Mouse (Mus musculus): ENCODE data around the gene Prelid3b. TPM values are rescaled to one million over a fixed set of nuclear protein-coding genes. Genes with fewer than 3 reads are reported as not detected.

The Prelid3b gene
- polyA plus RNA-seq, 1 experiment from 2014 or later, result 114 TPM

DNA sequence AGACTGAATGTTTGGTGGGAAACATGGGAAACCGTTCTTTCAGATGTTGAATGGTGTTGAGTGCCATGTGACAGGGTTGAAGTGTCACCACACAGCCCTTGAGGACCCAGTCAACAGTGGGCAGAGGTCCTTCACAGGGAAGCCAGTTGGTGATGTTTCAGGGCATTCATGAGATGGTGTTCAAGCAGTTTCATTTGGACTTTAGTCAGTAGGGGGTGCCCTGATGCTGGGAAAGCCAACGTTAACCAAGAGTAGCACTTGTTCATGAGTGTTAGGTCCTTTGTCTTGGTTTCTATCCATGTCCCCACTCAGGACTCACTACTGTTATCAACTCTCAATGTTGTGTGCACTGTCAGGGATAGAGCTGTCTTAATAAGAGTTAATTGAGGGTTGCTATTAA lies 20.0 kb upstream of the Prelid3b start:
- Histone ChIP-seq H3K4me1 (no peaks in the 10 kb centered on the region), H3K36me3 (no peaks in the 10 kb centered on the region), H3K4me2 (no peak overlapping the region), H3K27ac (no peak overlapping the region), H3K9me3 (no peaks in the 10 kb centered on the region), H3K4me3 (replicated peaks) (no peak overlapping the region), H3K27me3 (replicated peaks) (no peaks in the 10 kb centered on the region), H3K9ac (no peak overlapping the region)
- 65% methylated on average over 2 of the region's 2 CpGs for WGBS
- ATAC-seq (ENCODE audit: insufficient read depth, low FRiP score, low read depth), result no peak

DNA sequence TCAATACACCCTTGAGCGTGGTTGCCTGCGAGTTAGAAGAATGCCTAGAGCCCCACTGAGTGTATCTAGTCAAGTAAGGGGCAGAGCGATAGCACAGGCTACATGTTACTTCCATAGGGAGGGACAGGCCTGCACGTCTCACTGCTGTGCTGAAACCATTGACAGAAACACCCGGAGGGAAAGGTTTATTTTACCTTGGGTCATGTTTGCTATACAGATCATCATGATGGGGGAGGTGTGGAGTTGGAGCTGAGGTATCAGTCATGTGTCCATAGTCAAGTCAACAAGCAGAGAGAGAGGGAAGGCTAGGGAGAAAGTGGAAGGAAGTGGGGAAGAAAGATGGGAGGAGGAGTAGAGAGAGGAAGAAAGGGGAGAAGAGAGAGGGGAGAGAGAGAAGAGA lies 14.1 kb upstream of the Prelid3b start:
- H3K27me3 ChIP-seq (replicated peaks), result no peaks in the 10 kb centered on the region
- 64% methylated on average over 5 of the region's 5 CpGs for WGBS
- H3K27ac ChIP-seq, result no peak overlapping the region
- ATAC-seq (ENCODE audit: insufficient read depth, low FRiP score, low read depth), result no peak
- no peaks in the 10 kb centered on the region for H3K9me3 ChIP-seq
- H3K4me1 ChIP-seq, result no peaks in the 10 kb centered on the region
- no peak overlapping the region for H3K4me3 ChIP-seq (replicated peaks)
- H3K36me3 ChIP-seq, result no peaks in the 10 kb centered on the region
- H3K4me2 ChIP-seq, result no peak overlapping the region
- H3K9ac ChIP-seq, result no peak overlapping the region

DNA sequence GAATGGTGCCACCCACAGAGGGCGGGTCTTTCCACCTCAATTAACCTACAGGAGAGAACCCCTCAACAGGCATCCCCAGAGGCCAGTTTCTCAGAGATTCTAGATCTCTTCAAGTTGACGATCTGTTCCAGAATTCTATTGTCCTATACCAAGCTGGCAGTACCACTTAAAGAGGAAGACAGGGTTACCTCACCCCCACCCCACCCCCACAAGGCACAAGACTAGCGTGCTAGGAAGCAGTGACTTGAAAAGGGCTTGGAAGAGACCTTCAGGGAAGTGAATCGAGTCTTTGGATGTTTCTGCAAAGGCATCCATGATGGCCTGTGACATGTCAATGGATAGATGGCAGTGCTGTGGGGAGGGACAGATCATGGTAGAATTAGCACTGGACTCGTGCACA lies 5.9 kb upstream of the Prelid3b start:
- WGBS, result 73% methylated on average over 5 of the region's 5 CpGs
- peak overlapping the region; percentile 77; the same call in 1 of the 2 replicates for H3K27ac ChIP-seq

DNA sequence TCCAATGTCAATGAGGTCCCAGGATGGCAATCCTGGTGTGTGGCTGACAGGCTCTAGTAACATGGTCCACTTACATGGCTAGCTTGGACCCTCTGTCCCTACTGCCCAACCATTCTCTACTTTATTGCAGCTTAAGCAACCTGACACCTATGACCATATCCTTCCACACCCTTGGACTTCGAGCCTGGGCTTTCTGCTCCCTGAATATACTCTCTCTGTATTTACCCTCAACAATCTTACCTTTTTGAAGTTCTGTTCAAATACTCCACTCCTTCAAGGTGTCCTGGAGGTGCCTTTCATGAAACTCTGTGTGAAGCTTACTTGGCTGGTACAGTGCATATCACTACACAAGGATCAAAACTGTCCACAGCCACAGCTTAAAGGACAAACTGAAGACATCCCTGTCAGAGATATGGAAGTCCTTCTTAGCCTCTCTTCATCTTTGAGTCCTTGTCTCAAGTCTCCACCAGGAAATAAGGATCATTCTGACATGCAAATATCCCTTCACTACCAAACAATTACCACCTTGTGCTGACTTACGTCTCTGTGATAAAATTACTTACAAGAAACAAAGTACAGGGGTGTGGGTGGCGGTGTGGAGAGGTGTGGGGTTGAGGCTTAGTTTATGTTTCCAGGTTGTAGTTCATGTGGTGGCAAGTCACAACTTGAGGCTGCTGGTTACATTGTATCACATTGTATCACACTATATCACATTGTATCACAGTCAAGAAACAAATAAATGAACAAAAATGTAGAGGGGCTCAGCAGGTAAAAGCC lies 4.8 kb upstream of the Prelid3b start:
- no peak overlapping the region for H3K4me3 ChIP-seq (replicated peaks)
- 62% methylated on average over 3 of the region's 3 CpGs for WGBS
- H3K4me2 ChIP-seq, result no peak overlapping the region
- ATAC-seq (ENCODE audit: insufficient read depth, low FRiP score, low read depth), result peak; percentile 44
- H3K9ac ChIP-seq, result no peak overlapping the region
- H3K27me3 ChIP-seq (replicated peaks), result no peaks in the 10 kb centered on the region
- peak overlapping the region; percentile 77 for H3K27ac ChIP-seq
- H3K4me1 ChIP-seq, result peaks cover 4% of the 10 kb centered on the region; the same call in 1 of the 2 replicates
- no peaks in the 10 kb centered on the region for H3K9me3 ChIP-seq
- H3K36me3 ChIP-seq, result no peaks in the 10 kb centered on the region

More for the DNA sequence above, 5.9 kb upstream of the Prelid3b start:
- Histone ChIP-seq H3K9me3 (no peaks in the 10 kb centered on the region), H3K4me2 (no peak overlapping the region), H3K4me1 (no peaks in the 10 kb centered on the region), H3K4me3 (replicated peaks) (no peak overlapping the region), H3K9ac (no peak overlapping the region), H3K27me3 (replicated peaks) (no peaks in the 10 kb centered on the region), H3K36me3 (no peaks in the 10 kb centered on the region)
- no peak for ATAC-seq (ENCODE audit: insufficient read depth, low FRiP score, low read depth)

DNA sequence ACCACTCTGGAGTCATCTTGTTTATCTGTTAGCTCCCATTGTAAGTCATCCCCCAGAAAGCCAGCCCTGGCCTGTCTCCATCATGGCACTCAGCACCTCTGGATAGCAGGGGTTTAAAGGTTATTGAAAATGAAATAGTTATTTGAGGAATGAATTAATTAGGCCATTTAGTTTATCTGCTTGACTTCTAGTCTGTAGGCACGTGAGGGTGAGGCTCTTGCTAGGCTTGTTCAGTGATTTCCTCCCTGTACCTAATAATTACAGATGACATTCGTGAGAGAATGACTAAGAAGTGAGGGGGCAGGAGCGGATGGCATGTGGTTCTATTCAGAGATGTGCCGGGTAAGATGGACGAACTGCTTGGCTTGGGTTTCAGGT lies 658 bp upstream of the Prelid3b start:
- 63% methylated on average over 5 of the region's 5 CpGs for WGBS
- Histone ChIP-seq H3K9ac (peak overlapping the region; percentile 17; the same call in 1 of the 2 replicates), H3K4me3 (replicated peaks) (peak overlapping the region; percentile 80), H3K27ac (peak overlapping the region; percentile 83), H3K4me1 (peaks cover 17% of the 10 kb centered on the region), H3K36me3 (no peaks in the 10 kb centered on the region; the same call in 1 of the 2 replicates), H3K4me2 (peak overlapping the region; percentile 67), H3K27me3 (replicated peaks) (no peaks in the 10 kb centered on the region), H3K9me3 (no peaks in the 10 kb centered on the region)
- ATAC-seq (ENCODE audit: insufficient read depth, low FRiP score, low read depth), result no peak

DNA sequence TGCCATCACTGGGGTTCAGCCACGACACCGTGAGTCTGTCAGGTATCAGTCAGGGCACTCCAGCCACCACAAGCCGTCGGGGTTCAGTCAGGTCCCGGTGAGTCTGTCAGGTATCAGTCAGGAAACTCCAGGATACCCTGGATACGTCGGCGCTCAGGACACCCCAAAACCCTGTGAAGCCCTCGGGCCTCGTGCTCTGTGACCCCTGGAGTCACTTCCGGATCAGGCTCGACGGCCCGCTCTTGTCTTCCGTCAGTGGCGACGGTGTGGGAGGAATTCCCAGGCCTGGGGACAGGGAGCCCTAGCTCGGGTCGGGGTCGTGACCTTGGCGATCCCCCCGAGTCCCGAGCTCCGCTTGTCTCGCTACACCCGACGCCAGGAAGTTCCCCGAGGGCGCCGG lies 474 bp downstream of the Prelid3b start:
- Histone ChIP-seq H3K4me3 (replicated peaks) (peak overlapping the region; percentile 80), H3K9ac (peak overlapping the region; percentile 85), H3K27ac (peak overlapping the region; percentile 79), H3K27me3 (replicated peaks) (no peaks in the 10 kb centered on the region), H3K4me1 (peaks cover 17% of the 10 kb centered on the region), H3K36me3 (peaks cover 3% of the 10 kb centered on the region; the same call in 1 of the 2 replicates), H3K9me3 (no peaks in the 10 kb centered on the region), H3K4me2 (peak overlapping the region; percentile 73)
- peak; percentile 4; the same call in 1 of the 2 replicates for ATAC-seq (ENCODE audit: insufficient read depth, low FRiP score, low read depth)
- WGBS, result 8% methylated on average over 30 of the region's 30 CpGs

DNA sequence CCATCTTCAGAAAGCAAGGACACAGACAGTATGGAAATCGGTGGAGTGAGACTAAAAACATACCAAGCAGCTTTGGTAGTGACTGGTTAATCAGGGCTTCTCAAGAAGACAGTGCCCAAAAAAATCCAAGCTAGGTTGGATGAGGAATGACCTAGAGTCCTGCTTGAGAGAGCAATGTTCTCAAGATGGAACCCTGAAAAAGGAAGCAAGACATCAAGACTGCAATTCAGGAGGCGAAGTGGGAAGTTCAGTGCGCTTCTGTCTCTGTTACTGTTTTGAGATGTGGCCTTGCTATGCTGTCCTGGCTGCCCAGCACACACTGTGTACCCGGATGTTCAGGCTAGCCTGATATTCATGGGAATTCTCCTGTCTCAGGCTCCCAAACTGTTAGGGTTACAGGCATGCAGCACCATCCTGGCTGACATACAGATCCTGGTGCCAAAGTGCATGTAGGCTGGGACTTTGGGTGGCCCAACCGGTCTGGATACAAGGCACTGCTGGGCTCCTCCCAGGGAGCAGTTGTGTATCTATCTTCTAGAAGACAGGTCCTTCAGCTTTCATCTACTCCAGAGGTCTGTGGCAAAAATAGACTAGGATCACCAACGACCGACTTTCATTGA lies 2.0 kb downstream of the Prelid3b start:
- H3K36me3 ChIP-seq, result peaks cover 9% of the 10 kb centered on the region; the same call in 1 of the 2 replicates
- no peak overlapping the region for H3K4me3 ChIP-seq (replicated peaks)
- H3K27ac ChIP-seq, result no peak overlapping the region
- H3K9ac ChIP-seq, result no peak overlapping the region
- 87% methylated on average over 7 of the region's 7 CpGs for WGBS
- no peaks in the 10 kb centered on the region for H3K9me3 ChIP-seq
- no peaks in the 10 kb centered on the region for H3K27me3 ChIP-seq (replicated peaks)
- ATAC-seq (ENCODE audit: insufficient read depth, low FRiP score, low read depth), result no peak
- no peak overlapping the region for H3K4me2 ChIP-seq
- H3K4me1 ChIP-seq, result peaks cover 17% of the 10 kb centered on the region

DNA sequence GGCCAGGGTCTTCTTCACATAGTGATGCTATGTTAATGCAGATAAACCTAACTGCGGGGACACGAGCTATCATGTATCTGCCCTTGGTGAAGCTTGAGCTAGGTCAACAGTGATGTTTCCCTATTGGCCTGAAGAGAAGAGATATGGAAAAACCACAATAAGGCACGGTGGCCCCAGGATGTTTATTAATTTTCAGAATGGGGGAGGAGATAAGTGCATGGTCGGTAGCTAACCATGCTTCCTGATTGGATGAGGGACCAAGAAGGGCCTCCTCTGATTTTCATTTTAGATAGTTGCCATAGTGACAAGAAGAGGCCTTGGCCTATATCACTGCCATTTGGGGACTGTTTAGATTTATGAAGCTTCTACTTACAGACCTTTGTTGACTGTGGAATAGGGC lies 2.5 kb downstream of the Prelid3b start:
- no peaks in the 10 kb centered on the region for H3K27me3 ChIP-seq (replicated peaks)
- no peak overlapping the region for H3K4me3 ChIP-seq (replicated peaks)
- no peak for ATAC-seq (ENCODE audit: insufficient read depth, low FRiP score, low read depth)
- no peaks in the 10 kb centered on the region for H3K9me3 ChIP-seq
- WGBS, result 68% methylated on average over 4 of the region's 4 CpGs
- no peak overlapping the region for H3K27ac ChIP-seq
- peaks cover 12% of the 10 kb centered on the region; the same call in 1 of the 2 replicates for H3K36me3 ChIP-seq
- peaks cover 17% of the 10 kb centered on the region for H3K4me1 ChIP-seq
- H3K4me2 ChIP-seq, result no peak overlapping the region
- H3K9ac ChIP-seq, result no peak overlapping the region

DNA sequence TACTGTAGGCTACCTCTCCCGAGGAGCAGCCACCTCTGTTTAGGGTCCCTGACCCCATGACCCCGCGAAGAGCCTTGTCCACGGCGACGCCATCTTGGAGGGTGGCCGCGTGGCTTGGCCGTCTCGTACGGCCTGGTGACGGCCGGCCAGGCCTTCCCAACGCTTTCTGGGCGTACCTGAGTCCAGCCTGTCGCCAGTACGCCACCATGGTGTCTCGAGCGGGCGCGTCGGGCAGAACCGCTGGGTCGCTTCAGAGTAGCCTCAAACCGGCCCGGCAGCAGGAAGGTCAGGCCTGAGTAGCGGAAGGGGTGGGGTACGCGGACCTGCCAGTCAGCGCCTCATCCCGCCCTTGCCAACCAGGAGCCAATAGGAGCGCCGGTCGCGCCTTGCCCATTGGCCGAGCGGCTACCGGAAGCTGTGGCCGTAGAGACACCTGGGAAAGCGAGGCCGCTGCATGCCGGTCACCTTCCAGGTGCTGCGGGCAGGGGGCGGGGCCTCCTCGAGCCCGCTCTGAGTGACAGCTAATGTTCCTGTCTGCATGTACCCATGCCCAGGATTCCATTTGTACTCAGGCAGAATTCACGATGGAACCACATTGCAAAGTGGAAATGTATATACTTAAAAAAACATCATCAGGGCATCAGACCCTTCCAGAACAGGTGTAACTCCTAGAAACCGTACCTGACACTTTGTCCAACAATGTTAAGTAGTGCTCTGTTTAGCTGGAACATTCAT lies 8.9 kb downstream of the Prelid3b start, which contains the start of gene Atp5e:
Gene Atp5e, minus strand, starts transcription at position 317 of the 735 bp plus-strand sequence.
- peaks cover 35% of the 10 kb centered on the region for H3K36me3 ChIP-seq
- ATAC-seq (ENCODE audit: insufficient read depth, low FRiP score, low read depth), result peak; percentile 100
- H3K9ac ChIP-seq, result peak within 1 kb of the TSS; percentile 79
- peak within 1 kb of the TSS; percentile 67 for H3K27ac ChIP-seq
- WGBS, result 2% methylated on average over 48 of the region's 48 CpGs
- no peaks in the 10 kb centered on the region for H3K9me3 ChIP-seq
- peak within 1 kb of the TSS; percentile 70 for H3K4me3 ChIP-seq (replicated peaks)
- H3K27me3 ChIP-seq (replicated peaks), result no peaks in the 10 kb centered on the region
- peak within 1 kb of the TSS; percentile 97 for H3K4me2 ChIP-seq
- H3K4me1 ChIP-seq, result peaks cover 7% of the 10 kb centered on the region

DNA sequence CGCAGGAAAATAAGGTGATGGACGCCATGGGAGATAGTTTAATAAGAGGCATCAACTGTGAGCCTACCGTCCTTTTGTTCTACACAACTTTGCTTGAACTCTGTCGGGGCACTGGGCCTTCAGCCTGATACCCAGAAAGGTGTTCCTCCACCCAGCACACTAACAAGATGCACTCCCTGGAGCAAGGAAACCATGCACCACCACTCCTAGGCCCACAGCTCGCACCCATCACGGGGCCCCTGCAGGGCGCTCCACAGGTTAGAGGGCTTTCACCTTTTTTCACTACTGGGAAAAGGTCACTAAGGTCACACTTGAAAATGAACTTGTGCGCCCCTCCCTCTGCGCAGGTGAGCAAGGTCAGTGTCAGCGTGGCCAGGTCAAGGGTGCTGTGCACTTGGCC lies 9.5 kb downstream of the Prelid3b start:
- H3K9me3 ChIP-seq, result no peaks in the 10 kb centered on the region
- H3K4me3 ChIP-seq (replicated peaks), result peak overlapping the region; percentile 70
- no peak for ATAC-seq (ENCODE audit: insufficient read depth, low FRiP score, low read depth)
- H3K4me2 ChIP-seq, result peak overlapping the region; percentile 97
- peaks cover 7% of the 10 kb centered on the region for H3K4me1 ChIP-seq
- WGBS, result 36% methylated on average over 10 of the region's 10 CpGs
- H3K9ac ChIP-seq, result peak overlapping the region; percentile 79
- peak overlapping the region; percentile 67 for H3K27ac ChIP-seq
- H3K27me3 ChIP-seq (replicated peaks), result no peaks in the 10 kb centered on the region
- peaks cover 35% of the 10 kb centered on the region for H3K36me3 ChIP-seq

DNA sequence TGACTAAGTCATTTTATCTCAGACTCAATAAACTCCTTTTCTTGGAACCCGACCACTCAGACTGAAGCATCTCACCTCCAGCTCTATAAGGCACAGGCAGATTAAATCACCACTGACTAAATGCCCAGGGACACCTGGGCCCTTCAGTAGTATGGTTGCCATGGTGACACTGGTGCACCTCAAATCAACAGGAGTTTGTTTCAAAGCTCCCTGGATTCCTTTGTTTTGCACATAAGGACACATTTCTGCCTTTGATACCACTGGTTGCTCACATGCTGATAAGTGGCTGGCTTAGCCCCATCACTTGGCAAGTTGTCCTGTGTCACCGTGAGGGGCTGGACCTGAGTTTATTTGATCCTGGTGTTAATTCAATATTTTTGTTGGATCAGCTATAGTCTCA lies 13.5 kb downstream of the Prelid3b start:
- H3K36me3 ChIP-seq, result peaks cover 23% of the 10 kb centered on the region
- H3K9ac ChIP-seq, result no peak overlapping the region
- H3K9me3 ChIP-seq, result no peaks in the 10 kb centered on the region
- no peaks in the 10 kb centered on the region for H3K27me3 ChIP-seq (replicated peaks)
- no peak overlapping the region for H3K4me2 ChIP-seq
- no peak overlapping the region for H3K27ac ChIP-seq
- H3K4me3 ChIP-seq (replicated peaks), result no peak overlapping the region
- 62% methylated on average over 2 of the region's 2 CpGs for WGBS
- peaks cover 7% of the 10 kb centered on the region for H3K4me1 ChIP-seq
- ATAC-seq (ENCODE audit: insufficient read depth, low FRiP score, low read depth), result no peak

DNA sequence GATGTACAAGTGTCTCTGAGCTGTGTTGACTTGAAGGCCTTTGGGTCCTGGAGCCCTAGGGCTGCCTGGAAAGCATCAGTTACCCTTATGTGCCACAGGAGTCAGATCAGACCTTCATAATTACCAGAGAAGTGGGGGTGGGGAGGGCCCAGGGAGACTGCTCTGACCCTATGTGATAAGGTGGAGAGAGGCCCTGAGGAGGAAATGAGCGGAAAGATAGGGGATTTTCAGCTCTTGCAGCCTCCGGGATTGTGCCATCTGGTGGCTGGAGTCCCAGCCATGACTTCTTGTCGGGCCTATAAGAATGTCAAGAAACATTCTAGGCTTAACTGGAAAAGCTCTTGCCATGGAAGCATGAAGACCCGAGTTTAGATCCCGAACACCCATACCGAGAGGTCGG lies 19.2 kb downstream of the Prelid3b start:
- ATAC-seq (ENCODE audit: insufficient read depth, low FRiP score, low read depth), result peak; percentile 94
- WGBS, result 64% methylated on average over 7 of the region's 7 CpGs
- H3K27ac ChIP-seq, result no peak overlapping the region
- H3K36me3 ChIP-seq, result no peaks in the 10 kb centered on the region
- no peaks in the 10 kb centered on the region for H3K4me1 ChIP-seq
- no peaks in the 10 kb centered on the region for H3K27me3 ChIP-seq (replicated peaks)
- H3K9ac ChIP-seq, result no peak overlapping the region
- no peak overlapping the region for H3K4me2 ChIP-seq
- H3K4me3 ChIP-seq (replicated peaks), result no peak overlapping the region
- H3K9me3 ChIP-seq, result no peaks in the 10 kb centered on the region
